Mouse (Mus musculus) liver, embryonic 14.5 days (tissue): ENCODE measurements at regions not wholly inside any gene's neighbourhood (a gene's known extent, or its start where the extent isn't known, plus 50 kb on each side); places are given as distances from the start of the nearest gene placed in this dataset.

Experiments
- CTCF ChIP-seq: IDR thresholded peaks from 2 replicates; pipeline ENCODE4 v1.5.1; 2016; ENCODE audit warnings: antibody characterized with exemption, low read depth, control low read depth
- EP300 ChIP-seq: IDR thresholded peaks from 2 replicates; pipeline ENCODE4 v1.6.1; 2016; ENCODE audit warnings: antibody characterized with exemption, low read depth

GRCm38 (mm10) chr5:126971981-126972380 lies 269.6 kb upstream of the Tmem132c start:
- TF ChIP-seq CTCF: no peak
- no peak for TF ChIP-seq EP300
